Mouse (Mus musculus) cerebellum, postnatal 14 days (tissue): ENCODE results near the gene Ankfy1.
"Not testable (repeated sequence)": the region's sequence is repeated elsewhere in the genome, so short reads cannot be mapped to it uniquely, and the experiment has no call there.

Source experiments
- DNase-seq, 2 experiments: peaks; one replicate each; pipeline ENCODE4 v3.0.0; 2021; ENCODE audit warnings: mixed read lengths in 2 of 2

The Ankfy1 gene

GRCm38 (mm10) chr11:72689551-72690510 is at the start of gene Ankfy1:
Gene Ankfy1, plus strand, starts transcription at chr11:72690006.
- peak; percentile 95 to 96 for DNase-seq

GRCm38 (mm10) chr11:72642730-72643129 is 47.1 kb upstream of the Ankfy1 start:
- no peak for DNase-seq

GRCm38 (mm10) chr11:72645386-72645785 is 44.4 kb upstream of the Ankfy1 start:
- no peak for DNase-seq

- no peak for DNase-seq
Measured at GRCm38 (mm10) chr11:72650347-72650746, 39.5 kb upstream of the Ankfy1 start.

- DNase-seq = no peak
Measured at GRCm38 (mm10) chr11:72659918-72660317, 29.9 kb upstream of the Ankfy1 start.

GRCm38 (mm10) chr11:72660359-72660758 is 29.4 kb upstream of the Ankfy1 start:
- DNase-seq = no peak

- no peak for DNase-seq
Measured at GRCm38 (mm10) chr11:72664641-72665040, 25.2 kb upstream of the Ankfy1 start.

GRCm38 (mm10) chr11:72670634-72671033 is 19.2 kb upstream of the Ankfy1 start:
- DNase-seq = no peak

- DNase-seq = no peak
Measured at GRCm38 (mm10) chr11:72671294-72671988, 18.4 kb upstream of the Ankfy1 start.

- no peak for DNase-seq
Measured at GRCm38 (mm10) chr11:72672438-72672837, 17.4 kb upstream of the Ankfy1 start.

GRCm38 (mm10) chr11:72675280-72675679 is 14.5 kb upstream of the Ankfy1 start:
- DNase-seq = no peak

- no peak for DNase-seq
Measured at GRCm38 (mm10) chr11:72680726-72681125, 9.1 kb upstream of the Ankfy1 start.

- no peak for DNase-seq
Measured at GRCm38 (mm10) chr11:72683402-72683801, 6.4 kb upstream of the Ankfy1 start.

GRCm38 (mm10) chr11:72686697-72687096 is 3.1 kb upstream of the Ankfy1 start:
- no peak for DNase-seq

- DNase-seq = peak in 1 of 2 experiments; percentile 12
Measured at GRCm38 (mm10) chr11:72688242-72688641, 1.6 kb upstream of the Ankfy1 start.

GRCm38 (mm10) chr11:72689115-72689514 is 691 bp upstream of the Ankfy1 start:
- DNase-seq = no peak

- no peak for DNase-seq
Measured at GRCm38 (mm10) chr11:72692353-72692752, 2.5 kb downstream of the Ankfy1 start.

GRCm38 (mm10) chr11:72695025-72695424 is 5.2 kb downstream of the Ankfy1 start:
- no peak for DNase-seq

GRCm38 (mm10) chr11:72696368-72696971 is 6.7 kb downstream of the Ankfy1 start:
- no peak for DNase-seq

- DNase-seq = no peak
Measured at GRCm38 (mm10) chr11:72697323-72697722, 7.5 kb downstream of the Ankfy1 start.

GRCm38 (mm10) chr11:72705111-72705510 is 15.3 kb downstream of the Ankfy1 start:
- not testable (repeated sequence) for DNase-seq

- peak in 1 of 2 experiments; percentile 14 for DNase-seq
Measured at GRCm38 (mm10) chr11:72712721-72713120, 22.9 kb downstream of the Ankfy1 start.

GRCm38 (mm10) chr11:72718161-72718560 is 28.4 kb downstream of the Ankfy1 start:
- no peak for DNase-seq
